Mouse (Mus musculus): ENCODE measurements around the gene Fam133b.

- no peak for TF ChIP-seq POLR2AphosphoS2 (IDR thresholded peaks at IDR 0.05; ENCODE audit: insufficient read length, low read depth)
- TF ChIP-seq MYOG (IDR thresholded peaks at IDR 0.05; ENCODE audit: control insufficient read depth in 1 of 3, insufficient read depth in 1 of 3, insufficient read length in 2 of 3, low read depth in 2 of 3), result no peak
- TF ChIP-seq POLR2A (IDR thresholded peaks at IDR 0.05; ENCODE audit: insufficient read length, low read depth), result no peak
Measured at GRCm38 (mm10) chr5:3521741-3522140, 21.9 kb upstream of the Fam133b start.

Measured in myocyte (in vitro differentiated cells).